Mouse (Mus musculus): Measurements from ENCODE around the gene Hace1.

DNA sequence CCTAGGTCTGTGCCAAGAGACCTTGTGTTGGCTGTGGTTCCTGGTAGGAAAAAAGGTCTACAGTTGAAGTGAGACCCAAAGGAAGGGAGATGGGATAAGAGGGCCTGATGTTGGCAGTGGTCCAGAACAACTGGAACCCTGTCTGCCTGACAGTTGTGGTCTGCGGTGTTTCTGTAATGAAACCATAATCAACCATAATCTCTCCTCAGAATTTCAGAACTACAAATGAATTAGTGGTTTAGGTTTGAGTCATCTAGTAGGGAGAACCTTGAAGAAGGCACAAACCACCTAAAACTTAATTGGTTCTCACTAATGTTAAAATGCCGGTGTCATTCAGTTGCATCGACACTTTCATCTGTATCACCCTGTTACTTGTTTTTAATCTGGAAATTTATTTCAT lies 133.2 kb downstream of the Hace1 start:
- no peak for TF ChIP-seq USF1 (IDR thresholded peaks at IDR 0.05; ENCODE audit: low read depth, low read length)
- TF ChIP-seq CHD2 (IDR thresholded peaks at IDR 0.05; ENCODE audit: low read length), result no peak
- TF ChIP-seq USF2 (conservative IDR thresholded peaks at IDR 0.05; ENCODE audit: low read depth, low read length), result no peak
- TF ChIP-seq BHLHE40 (IDR thresholded peaks at IDR 0.05; ENCODE audit: low read depth, low read length), result no peak
- no peak for TF ChIP-seq UBTF (IDR thresholded peaks at IDR 0.05; ENCODE audit: low read depth, low read length)
- TF ChIP-seq CTCF (conservative IDR thresholded peaks at IDR 0.05 in 1 of 2, IDR thresholded peaks at IDR 0.05 in 1 of 2; ENCODE audit: low read depth in 2 of 2, low read length in 2 of 2), result no peak
- no peak for TF ChIP-seq POLR2A (IDR thresholded peaks at IDR 0.05; ENCODE audit: low read depth, low read length)
- no peak for TF ChIP-seq HCFC1 (IDR thresholded peaks at IDR 0.05; ENCODE audit: low read depth, low read length)
- TF ChIP-seq EP300 (IDR thresholded peaks at IDR 0.05; ENCODE audit: low read length), result no peak

Measured in CH12.LX (cell line).